ENCODE assay signal across 10 mouse cellular contexts in genomic region chr1:41027540-41027978, GRCm38 (mm10).
A peak's percentile ranks its signal among the peaks of the same experiment; 100 is the strongest.
DNase-seq lines count a peak whose midpoint lies in the region; ATAC-seq and TF ChIP-seq lines count a peak whose summit lies in the region.
"Had no signal": no experiment of that assay in that cellular context is flagged by ENCODE, and none has a peak within 500 bp of the region (broad histone marks: within the 10 kb centered on the region; RNA-seq: fewer than 3 reads in every experiment).

No protein-coding gene starts in this region.

- no peaks in the 10 kb centered on the region for H3K36me3 ChIP-seq in heart, postnatal 0 days (replicated peaks; ENCODE audit: control insufficient read depth, insufficient read depth, low read length)
- no peaks in the 10 kb centered on the region for H3K36me3 ChIP-seq in midbrain, postnatal 0 days (ENCODE audit: insufficient read depth, low read length)

- H3K9ac ChIP-seq in heart, postnatal 0 days (replicated peaks; ENCODE audit: low read depth, low read length) = no peak overlapping the region
- no peak overlapping the region for H3K9ac ChIP-seq in midbrain, postnatal 0 days (replicated peaks; ENCODE audit: low read length, poor library complexity, severe bottlenecking)

- H3K27ac ChIP-seq in heart, postnatal 0 days (ENCODE audit: low read depth) = no peak overlapping the region
- no peak overlapping the region for H3K27ac ChIP-seq in midbrain, postnatal 0 days (ENCODE audit: low read depth, low read length)
- H3K27ac ChIP-seq: kidney, postnatal 0 days; macrophage had no signal

- no peak overlapping the region for H3K4me3 ChIP-seq in heart, postnatal 0 days (ENCODE audit: low read depth, low read length)
- no peak overlapping the region for H3K4me3 ChIP-seq in midbrain, postnatal 0 days (ENCODE audit: low read depth, low read length)

- intact Hi-C loops in gastrocnemius, postnatal 14 days (cut with DNase I; ENCODE audit: low total_unique reads) = no loop called here
- intact Hi-C loops in gastrocnemius, postnatal 36 days (cut with DNase I) = no loop called here

- peak; percentile 63 for ATAC-seq in heart, postnatal 0 days (ENCODE audit: insufficient read depth, low read depth)
- peak; percentile 60 for ATAC-seq in midbrain, postnatal 0 days (ENCODE audit: low FRiP score)
- ATAC-seq in erythroblast, adult 5-6 weeks (replicated peaks; ENCODE audit: low FRiP score, poor library complexity, severe bottlenecking) = no peak
- ATAC-seq in erythroid progenitor cell, adult 5-6 weeks (replicated peaks; ENCODE audit: low FRiP score, poor library complexity, severe bottlenecking) = no peak

- no peaks in the 10 kb centered on the region for H3K9me3 ChIP-seq in heart, postnatal 0 days (replicated peaks; ENCODE audit: control insufficient read depth, low read length)
- no peaks in the 10 kb centered on the region for H3K9me3 ChIP-seq in midbrain, postnatal 0 days (ENCODE audit: low read length)

- peak; percentile 6 for DNase-seq in gastrocnemius, postnatal 14 days
- DNase-seq in gastrocnemius, postnatal 36 days = no peak
- peak; percentile 32 for DNase-seq in heart, postnatal 0 days (ENCODE audit: low spot score)
- DNase-seq in layer of hippocampus, postnatal 14 days (ENCODE audit: low spot score in 2 of 2) = peak; percentile 76 to 93
- DNase-seq in midbrain, postnatal 0 days (ENCODE audit: low spot score) = peak; percentile 53
- no peak for DNase-seq in ovary, postnatal 10 days (ENCODE audit: low spot score)

- no peak for TF ChIP-seq CTCF in heart, postnatal 0 days (IDR thresholded peaks at IDR 0.05; ENCODE audit: low read depth)
- TF ChIP-seq CTCF in midbrain, postnatal 0 days (IDR thresholded peaks at IDR 0.05) = no peak

- 40% methylated on average over 4 of the region's 4 CpGs for WGBS in heart, postnatal 0 days
- 28% methylated on average over 4 of the region's 4 CpGs for WGBS in midbrain, postnatal 0 days

- H3K27me3 ChIP-seq in heart, postnatal 0 days (ENCODE audit: control insufficient read depth, insufficient read depth, low read length) = no peaks in the 10 kb centered on the region
- no peaks in the 10 kb centered on the region for H3K27me3 ChIP-seq in midbrain, postnatal 0 days (ENCODE audit: insufficient read depth, low read length)

- TF ChIP-seq EP300 in heart, postnatal 0 days (IDR thresholded peaks at IDR 0.05; ENCODE audit: low read depth) = no peak

- H3K4me1 ChIP-seq in heart, postnatal 0 days (ENCODE audit: control insufficient read depth, insufficient read depth) = 0 out of 2 replicates have a peak, but pooled peaks cover 10% of the 10 kb centered on the region
- no peaks in the 10 kb centered on the region for H3K4me1 ChIP-seq in midbrain, postnatal 0 days (ENCODE audit: insufficient read depth, low read length)

- H3K4me2 ChIP-seq in heart, postnatal 0 days (ENCODE audit: low read depth, low read length) = no peak overlapping the region
- H3K4me2 ChIP-seq in midbrain, postnatal 0 days (ENCODE audit: low read depth, low read length, poor library complexity, severe bottlenecking) = no peak overlapping the region

Comparison
In these comparisons a context has a peak if more than half of its experiments do, and no peak if none do; other contexts are left out.
1. DNase-seq: peak in gastrocnemius, postnatal 14 days (single experiment), heart, postnatal 0 days (single experiment), layer of hippocampus, postnatal 14 days (2 of 2) and midbrain, postnatal 0 days (single experiment); none in gastrocnemius, postnatal 36 days (0 of 2) and ovary, postnatal 10 days (single experiment).
2. ATAC-seq: peak in heart, postnatal 0 days (single experiment) and midbrain, postnatal 0 days (single experiment); none in erythroblast, adult 5-6 weeks (single experiment) and erythroid progenitor cell, adult 5-6 weeks (single experiment).